Mouse (Mus musculus): ENCODE measurements at regions not wholly inside any gene's neighbourhood (a gene's known extent, or its start where the extent isn't known, plus 50 kb on each side); places are given as distances from the start of the nearest gene placed in this dataset.
"Not testable (repeated sequence)": the region's sequence is repeated elsewhere in the genome, so short reads cannot be mapped to it uniquely, and the experiment has no call there.

DNA sequence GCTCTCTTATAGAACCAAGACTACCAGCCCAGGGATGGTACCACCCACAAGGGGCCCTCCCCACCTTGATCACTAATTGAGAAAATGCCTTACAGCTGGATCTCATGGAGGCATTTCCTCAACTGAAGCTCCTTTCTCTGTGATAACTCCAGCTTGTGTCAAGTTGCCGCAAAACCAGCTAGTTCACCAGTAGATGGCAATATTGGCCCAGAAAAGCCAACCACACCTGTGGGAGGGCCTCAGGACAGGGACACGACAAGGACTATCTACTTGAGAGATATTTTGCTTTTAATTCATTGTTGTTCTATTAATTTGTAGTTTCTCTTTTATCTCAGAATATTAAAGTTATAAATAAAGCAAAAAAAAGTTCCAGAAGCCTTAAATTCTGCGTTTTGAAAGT lies 65.4 kb upstream of the Slc2a12 start:
- peak; percentile 72 for TF ChIP-seq CTCF (conservative IDR thresholded peaks at IDR 0.05; ENCODE audit: insufficient read depth, insufficient read length, low read depth, low read length)
- TF ChIP-seq POLR2A (IDR thresholded peaks at IDR 0.05; ENCODE audit: low read depth, low read length) = not testable (repeated sequence)
